Mouse (Mus musculus): ENCODE measurements at regions not wholly inside any gene's neighbourhood (a gene's known extent, or its start where the extent isn't known, plus 50 kb on each side); places are given as distances from the start of the nearest gene placed in this dataset.

DNA sequence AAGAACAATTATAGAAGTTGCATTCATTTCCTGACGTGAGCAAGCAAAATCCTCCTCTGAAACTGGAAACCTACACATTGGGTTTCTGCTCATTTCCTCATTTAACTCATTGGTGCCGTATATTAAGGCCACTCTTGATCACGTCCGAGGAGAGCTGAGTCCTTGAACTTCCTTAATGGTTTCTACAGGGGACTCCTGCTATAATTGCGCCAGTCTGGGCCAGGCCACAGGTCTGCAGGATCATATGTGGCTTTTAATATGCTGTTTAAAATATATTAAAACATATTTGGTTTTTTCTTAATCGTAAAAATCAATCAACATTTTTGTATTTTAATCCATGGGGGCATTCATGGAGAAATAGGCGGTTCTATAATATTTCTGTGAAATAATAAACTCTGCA is 122.6 kb upstream of the Cep162 start:
- TF ChIP-seq CTCF (IDR thresholded peaks at IDR 0.05; ENCODE audit: low read depth) (no peak), EP300 (IDR thresholded peaks at IDR 0.05; ENCODE audit: low read depth) (no peak)

Data from liver, embryonic 14.5 days (tissue).